Mouse (Mus musculus): ENCODE measurements around the gene Wscd1. TPM values are rescaled to one million over a fixed set of nuclear protein-coding genes. Genes with fewer than 3 reads are reported as not detected.

Gene Wscd1
- 3.3 and 4.1 TPM in 2 replicates for polyA plus RNA-seq (2012; rRNA removed)

GRCm38 (mm10) chr11:71749671-71750070, at the start of gene Wscd1:
Gene Wscd1 (plus strand): TSS chr11:71749920.

Data from colon, adult 2 months (tissue).